In genomic region chr17:34120814-34121171, GRCm38 (mm10) we compare ENCODE assay signal across 9 mouse cellular contexts. TPM values are rescaled to one million over a fixed set of nuclear protein-coding genes. Genes with fewer than 3 reads are reported as not detected.
A peak's percentile ranks its signal among the peaks of the same experiment; 100 is the strongest.
DNase-seq lines count a peak whose midpoint lies in the region; ATAC-seq and TF ChIP-seq lines count a peak whose summit lies in the region.
"Had no signal": no experiment of that assay in that cellular context is flagged by ENCODE, and none has a peak within 500 bp of the region (broad histone marks: within the 10 kb centered on the region; RNA-seq: fewer than 3 reads in every experiment).

No protein-coding gene starts in this region.

- DNase-seq in brain, embryonic 14.5 days (ENCODE audit: low read depth), result no peak
- DNase-seq in heart, postnatal 25 days (ENCODE audit: low spot score), result peak; percentile 80
- DNase-seq in layer of hippocampus, adult 9-11 months, result peak; percentile 81
- DNase-seq in lung, postnatal 14 days, result peak; percentile 87
- no peak for DNase-seq in yolk sac, embryonic 10.5 days (ENCODE audit: low spot score)

- H3K27me3 ChIP-seq in E14TG2a.4 (ENCODE audit: insufficient read depth, low read length), result no peaks in the 10 kb centered on the region
- H3K27me3 ChIP-seq in forebrain, embryonic 13.5 days, result no peaks in the 10 kb centered on the region
- no peaks in the 10 kb centered on the region for H3K27me3 ChIP-seq in small intestine, adult 2 months (ENCODE audit: control insufficient read depth, insufficient read depth, low read length)

- H3K4me1 ChIP-seq in E14TG2a.4 (replicated peaks; ENCODE audit: low read depth, low read length), result peaks cover 37% of the 10 kb centered on the region
- peaks cover 31% of the 10 kb centered on the region for H3K4me1 ChIP-seq in forebrain, embryonic 13.5 days
- H3K4me1 ChIP-seq in small intestine, adult 2 months (ENCODE audit: control insufficient read depth, insufficient read depth, insufficient read length, low read length), result peaks cover 13% of the 10 kb centered on the region

- peaks cover 34% of the 10 kb centered on the region for H3K36me3 ChIP-seq in E14TG2a.4 (ENCODE audit: insufficient read depth, low read length)
- H3K36me3 ChIP-seq in forebrain, embryonic 13.5 days (ENCODE audit: poor library complexity, severe bottlenecking), result peaks cover 26% of the 10 kb centered on the region
- peaks cover 27% of the 10 kb centered on the region for H3K36me3 ChIP-seq in small intestine, adult 2 months (ENCODE audit: control insufficient read depth, insufficient read depth, low read length)

- no peak for TF ChIP-seq CTCF in E14TG2a.4 (conservative IDR thresholded peaks at IDR 0.05; ENCODE audit: low read length)
- TF ChIP-seq CTCF in brain, embryonic 14.5 days (IDR thresholded peaks at IDR 0.05; ENCODE audit: borderline replicate concordance, extremely low read depth, insufficient read depth, insufficient read length), result peak; percentile 20; the same call in 1 of the 2 replicates
- TF ChIP-seq CTCF in small intestine, adult 2 months (IDR thresholded peaks at IDR 0.05; ENCODE audit: extremely low read depth, insufficient read length, insufficient replicate concordance, low read depth, low read length), result no peak

- H3K9me3 ChIP-seq in E14TG2a.4 (ENCODE audit: low read length), result no peaks in the 10 kb centered on the region
- no peaks in the 10 kb centered on the region for H3K9me3 ChIP-seq in forebrain, embryonic 13.5 days (replicated peaks)

- H3K27ac ChIP-seq in forebrain, embryonic 13.5 days, result peak overlapping the region; percentile 100
- peak overlapping the region; percentile 100 for H3K27ac ChIP-seq in small intestine, adult 2 months (ENCODE audit: insufficient read depth, low read depth, low read length)

- ATAC-seq in forebrain, embryonic 13.5 days, result 0 out of 2 replicates have a peak, but pooled peaks have one; percentile 0

- peak overlapping the region; percentile 99 for H3K4me3 ChIP-seq in E14TG2a.4 (replicated peaks; ENCODE audit: low read length)
- H3K4me3 ChIP-seq in forebrain, embryonic 13.5 days, result peak overlapping the region; percentile 100
- peak overlapping the region; percentile 95 for H3K4me3 ChIP-seq in small intestine, adult 2 months (ENCODE audit: low read depth, low read length)

- peak overlapping the region; percentile 97 for H3K9ac ChIP-seq in forebrain, embryonic 13.5 days

- intact Hi-C loops in heart, postnatal 25 days (cut with DNase I), result loop anchor here (10.0 kb wide), 1 partner anchor 464 kb away; the partner anchor contains the start of gene Gpsm3

- H3K4me2 ChIP-seq in forebrain, embryonic 13.5 days, result peak overlapping the region; percentile 87

- WGBS in forebrain, embryonic 13.5 days, result 0% methylated on average over 26 of the region's 31 CpGs
- WGBS in small intestine, adult 2 months, result under 1% methylated on average over 31 of the region's 31 CpGs

- TF ChIP-seq POLR2A in brain, embryonic 14.5 days (IDR thresholded peaks at IDR 0.05; ENCODE audit: borderline replicate concordance, extremely low read depth, insufficient read depth, insufficient read length, poor library complexity, severe bottlenecking), result no peak
- TF ChIP-seq POLR2A in small intestine, adult 2 months (IDR thresholded peaks at IDR 0.05; ENCODE audit: low read depth, low read length), result peak; percentile 63

RNA-seq across cellular contexts. Expression of gene H2-DMa, which starts 1.5 kb away (rescaled TPM):
- 12.0 and 16.4 TPM in 2 replicates for polyA plus RNA-seq in brain, embryonic 14.5 days (2012; rRNA removed)
- 8.7 and 10.0 TPM in 2 replicates for polyA plus RNA-seq in forebrain, embryonic 13.5 days (2015; fragmentation: Nextera tagmentation; extraction: Ambion mirVana)
- 1 to 10 TPM; 3.7 to 4.5 TPM for total RNA-seq in heart, postnatal 25 days (2021)
- polyA plus RNA-seq in small intestine, adult 2 months (2012; rRNA removed), result 35.4 and 169 TPM in 2 replicates

RNA-seq across cellular contexts. Expression of gene Brd2, which starts 1.6 kb away (rescaled TPM):
- 186 and 256 TPM in 2 replicates for polyA plus RNA-seq in brain, embryonic 14.5 days (2012; rRNA removed)
- 124 and 125 TPM in 2 replicates for polyA plus RNA-seq in forebrain, embryonic 13.5 days (2015; fragmentation: Nextera tagmentation; extraction: Ambion mirVana)
- 10 to 100 TPM; 72.9 to 75.8 TPM for total RNA-seq in heart, postnatal 25 days (2021)
- 41.2 and 73.1 TPM in 2 replicates for polyA plus RNA-seq in small intestine, adult 2 months (2012; rRNA removed)

RNA-seq across cellular contexts. Expression of gene H2-DMb2, which starts 22.3 kb away (rescaled TPM):
- polyA plus RNA-seq in brain, embryonic 14.5 days (2012; rRNA removed), result 0.18 and 0.40 TPM in 2 replicates
- 0.20 TPM in 1 of 2 replicates, not detected in the other for polyA plus RNA-seq in forebrain, embryonic 13.5 days (2015; fragmentation: Nextera tagmentation; extraction: Ambion mirVana)
- total RNA-seq in heart, postnatal 25 days (2021), result 1 to 10 TPM in 1 of 2 experiments, under 1 TPM in 1; 0.91 to 1.6 TPM
- 12.7 and 25.4 TPM in 2 replicates for polyA plus RNA-seq in small intestine, adult 2 months (2012; rRNA removed)

RNA-seq across cellular contexts. Expression of gene H2-Oa, which starts 28.7 kb away (rescaled TPM):
- polyA plus RNA-seq in brain, embryonic 14.5 days (2012; rRNA removed), result 0.07 and 0.20 TPM in 2 replicates
- not detected in 2 replicates for polyA plus RNA-seq in forebrain, embryonic 13.5 days (2015; fragmentation: Nextera tagmentation; extraction: Ambion mirVana)
- not detected for total RNA-seq in heart, postnatal 25 days (2021)
- 7.2 and 16.6 TPM in 2 replicates for polyA plus RNA-seq in small intestine, adult 2 months (2012; rRNA removed)
- total RNA-seq: heart, postnatal 36 days had no signal

RNA-seq across cellular contexts. Expression of gene H2-DMb1, which starts 32.1 kb away (rescaled TPM):
- 0.82 and 1.1 TPM in 2 replicates for polyA plus RNA-seq in brain, embryonic 14.5 days (2012; rRNA removed)
- polyA plus RNA-seq in forebrain, embryonic 13.5 days (2015; fragmentation: Nextera tagmentation; extraction: Ambion mirVana), result 0.20 TPM in 1 of 2 replicates, not detected in the other
- 1 to 10 TPM; 1.1 to 1.3 TPM for total RNA-seq in heart, postnatal 25 days (2021)
- 39.0 and 281 TPM in 2 replicates for polyA plus RNA-seq in small intestine, adult 2 months (2012; rRNA removed)

Comparison
In these comparisons a context has a peak if more than half of its experiments do, and no peak if none do; other contexts are left out.
1. DNase-seq: peak in heart, postnatal 25 days (single experiment), layer of hippocampus, adult 9-11 months (single experiment) and lung, postnatal 14 days (single experiment); none in brain, embryonic 14.5 days (single experiment) and yolk sac, embryonic 10.5 days (single experiment).
2. Peak in every context shown above with its lines, with median percentiles within 50 percentile points of each other: H3K4me3 ChIP-seq.